Mouse (Mus musculus): ENCODE results near the gene Tap1. TPM values are rescaled to one million over a fixed set of nuclear protein-coding genes. Genes with fewer than 3 reads are reported as not detected.

Gene Tap1
- polyA plus RNA-seq, 1 experiment from 2014 or later, result 8.7 TPM

DNA sequence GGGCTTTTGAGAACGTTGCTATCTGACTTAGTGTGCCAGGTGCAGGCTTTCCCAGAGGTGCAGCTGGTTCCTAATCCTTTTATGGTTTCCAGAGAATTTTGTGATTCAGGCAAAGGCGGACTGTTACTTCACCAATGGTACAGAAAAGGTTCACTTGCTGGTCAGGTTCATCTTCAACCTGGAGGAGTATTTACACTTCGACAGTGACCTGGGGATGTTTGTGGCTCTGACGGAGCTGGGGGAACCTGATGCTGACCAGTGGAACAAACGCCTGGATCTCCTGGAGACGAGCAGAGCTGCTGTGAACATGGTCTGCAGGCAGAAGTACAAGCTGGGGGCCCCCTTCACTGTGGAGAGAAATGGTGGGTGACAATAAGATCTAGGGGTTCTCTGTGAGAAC lies 53.6 kb downstream of the Tap1 start:
- Histone ChIP-seq H3K36me3 (ENCODE audit: control insufficient read depth, insufficient read depth, low read length) (no peaks in the 10 kb centered on the region), H3K4me1 (ENCODE audit: control insufficient read depth, insufficient read depth, low read length) (no peaks in the 10 kb centered on the region), H3K4me2 (ENCODE audit: low read depth, low read length) (no peak overlapping the region), H3K4me3 (replicated peaks; ENCODE audit: low read length) (no peak overlapping the region), H3K9me3 (replicated peaks; ENCODE audit: control insufficient read depth, low read length) (peaks cover 7% of the 10 kb centered on the region; the same call in 1 of the 2 replicates), H3K9ac (ENCODE audit: low read length) (no peak overlapping the region), H3K27me3 (ENCODE audit: control insufficient read depth, insufficient read depth, low read length) (no peaks in the 10 kb centered on the region; the same call in 1 of the 2 replicates), H3K27ac (ENCODE audit: low read length) (no peak overlapping the region)
- 73% methylated on average over 6 of the region's 6 CpGs for WGBS
- ATAC-seq (ENCODE audit: insufficient read depth, low FRiP score), result no peak

DNA sequence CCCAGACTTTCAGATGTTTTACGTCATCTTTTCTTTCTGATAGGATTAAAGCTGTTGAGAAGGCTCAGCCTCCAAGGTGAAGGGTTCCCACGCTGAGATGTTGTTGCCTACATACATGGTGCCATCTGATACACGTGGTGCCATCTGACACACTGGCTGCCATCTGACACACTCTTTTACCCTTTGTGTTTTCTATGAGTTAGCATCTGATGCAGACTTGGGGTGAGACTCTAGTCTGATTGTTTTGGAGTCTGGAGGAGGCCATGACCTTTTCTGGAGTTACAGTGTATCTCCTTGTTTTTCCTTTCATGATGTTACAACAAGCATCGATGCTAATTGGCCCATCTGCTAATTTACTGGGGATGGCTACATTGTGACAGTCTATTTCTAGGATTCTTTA lies 57.3 kb downstream of the Tap1 start:
- Histone ChIP-seq H3K4me1 (ENCODE audit: control insufficient read depth, insufficient read depth, low read length) (no peaks in the 10 kb centered on the region), H3K27me3 (ENCODE audit: control insufficient read depth, insufficient read depth, low read length) (no peaks in the 10 kb centered on the region), H3K9ac (ENCODE audit: low read length) (no peak overlapping the region), H3K4me3 (replicated peaks; ENCODE audit: low read length) (no peak overlapping the region), H3K27ac (ENCODE audit: low read length) (no peak overlapping the region), H3K9me3 (replicated peaks; ENCODE audit: control insufficient read depth, low read length) (peaks cover 7% of the 10 kb centered on the region; the same call in 1 of the 2 replicates), H3K4me2 (ENCODE audit: low read depth, low read length) (no peak overlapping the region), H3K36me3 (ENCODE audit: control insufficient read depth, insufficient read depth, low read length) (no peaks in the 10 kb centered on the region)
- WGBS, result 68% methylated on average over 4 of the region's 4 CpGs
- ATAC-seq (ENCODE audit: insufficient read depth, low FRiP score), result no peak

Other genes with a start within 250 kb of the Tap1 start
- gene Pfdn6, start 247.2 kb upstream of the Tap1 start, polyA plus RNA-seq (2015; fragmentation: Nextera tagmentation; extraction: Ambion mirVana), result 133 and 147 TPM in 2 replicates
- 19.0 and 23.1 TPM in 2 replicates for gene Wdr46, start 246.9 kb upstream of the Tap1 start, polyA plus RNA-seq (2015; fragmentation: Nextera tagmentation; extraction: Ambion mirVana)
- 8.6 and 9.0 TPM in 2 replicates for gene B3galt4, start 236.1 kb upstream of the Tap1 start, polyA plus RNA-seq (2015; fragmentation: Nextera tagmentation; extraction: Ambion mirVana)
- 42.6 and 45.0 TPM in 2 replicates for gene Vps52, start 231.7 kb upstream of the Tap1 start, polyA plus RNA-seq (2015; fragmentation: Nextera tagmentation; extraction: Ambion mirVana)
- gene Rps18, start 231.6 kb upstream of the Tap1 start, polyA plus RNA-seq (2015; fragmentation: Nextera tagmentation; extraction: Ambion mirVana), result 1,606 and 1,631 TPM in 2 replicates
- gene H2-K1, start 187.2 kb upstream of the Tap1 start, polyA plus RNA-seq (2015; fragmentation: Nextera tagmentation; extraction: Ambion mirVana), result 107 and 140 TPM in 2 replicates
- gene Ring1, start 162.9 kb upstream of the Tap1 start, polyA plus RNA-seq (2015; fragmentation: Nextera tagmentation; extraction: Ambion mirVana), result 8.1 and 10.7 TPM in 2 replicates
- 38.9 and 41.3 TPM in 2 replicates for gene H2-Ke6, start 159.5 kb upstream of the Tap1 start, polyA plus RNA-seq (2015; fragmentation: Nextera tagmentation; extraction: Ambion mirVana)
- gene Slc39a7, start 155.9 kb upstream of the Tap1 start, polyA plus RNA-seq (2015; fragmentation: Nextera tagmentation; extraction: Ambion mirVana), result 194 and 195 TPM in 2 replicates
- gene Rxrb, start 155.7 kb upstream of the Tap1 start, polyA plus RNA-seq (2015; fragmentation: Nextera tagmentation; extraction: Ambion mirVana), result 36.3 and 37.7 TPM in 2 replicates
- gene Col11a2, start 148.1 kb upstream of the Tap1 start, polyA plus RNA-seq (2015; fragmentation: Nextera tagmentation; extraction: Ambion mirVana), result 0.57 and 0.61 TPM in 2 replicates
- 0.61 and 0.64 TPM in 2 replicates for gene H2-Oa, start 95.2 kb upstream of the Tap1 start, polyA plus RNA-seq (2015; fragmentation: Nextera tagmentation; extraction: Ambion mirVana)
- 10.8 and 11.6 TPM in 2 replicates for gene H2-DMa, start 68.0 kb upstream of the Tap1 start, polyA plus RNA-seq (2015; fragmentation: Nextera tagmentation; extraction: Ambion mirVana)
- gene Brd2, start 64.9 kb upstream of the Tap1 start, polyA plus RNA-seq (2015; fragmentation: Nextera tagmentation; extraction: Ambion mirVana), result 71.9 and 74.7 TPM in 2 replicates
- 0.70 and 0.82 TPM in 2 replicates for gene H2-DMb2, start 44.2 kb upstream of the Tap1 start, polyA plus RNA-seq (2015; fragmentation: Nextera tagmentation; extraction: Ambion mirVana)
- 2.0 and 2.9 TPM in 2 replicates for gene H2-DMb1, start 34.5 kb upstream of the Tap1 start, polyA plus RNA-seq (2015; fragmentation: Nextera tagmentation; extraction: Ambion mirVana)
- 7.3 and 7.7 TPM in 2 replicates for gene Psmb9, start 211 bp downstream of the Tap1 start, polyA plus RNA-seq (2015; fragmentation: Nextera tagmentation; extraction: Ambion mirVana)
- gene Psmb8, start 10.2 kb downstream of the Tap1 start, polyA plus RNA-seq (2015; fragmentation: Nextera tagmentation; extraction: Ambion mirVana), result 14.7 and 15.4 TPM in 2 replicates
- 7.1 and 8.4 TPM in 2 replicates for gene Tap2, start 16.0 kb downstream of the Tap1 start, polyA plus RNA-seq (2015; fragmentation: Nextera tagmentation; extraction: Ambion mirVana)
- gene H2-Ob, start 51.4 kb downstream of the Tap1 start, polyA plus RNA-seq (2015; fragmentation: Nextera tagmentation; extraction: Ambion mirVana), result 0.37 and 0.39 TPM in 2 replicates
- 18.1 and 19.5 TPM in 2 replicates for gene H2-Ab1, start 70.1 kb downstream of the Tap1 start, polyA plus RNA-seq (2015; fragmentation: Nextera tagmentation; extraction: Ambion mirVana)
- 5.7 and 7.9 TPM in 2 replicates for gene H2-Aa, start 100.3 kb downstream of the Tap1 start, polyA plus RNA-seq (2015; fragmentation: Nextera tagmentation; extraction: Ambion mirVana)
- gene H2-Eb1, start 118.3 kb downstream of the Tap1 start, polyA plus RNA-seq (2015; fragmentation: Nextera tagmentation; extraction: Ambion mirVana), result 4.0 and 5.9 TPM in 2 replicates
- not detected in 2 replicates for gene H2-Eb2, start 138.1 kb downstream of the Tap1 start, polyA plus RNA-seq (2015; fragmentation: Nextera tagmentation; extraction: Ambion mirVana)
- 1.3 and 1.4 TPM in 2 replicates for gene Btnl2, start 167.3 kb downstream of the Tap1 start, polyA plus RNA-seq (2015; fragmentation: Nextera tagmentation; extraction: Ambion mirVana)
- 3.5 TPM in 2 replicates for gene Btnl1, start 189.6 kb downstream of the Tap1 start, polyA plus RNA-seq (2015; fragmentation: Nextera tagmentation; extraction: Ambion mirVana)
- gene BC051142, start 211.3 kb downstream of the Tap1 start, polyA plus RNA-seq (2015; fragmentation: Nextera tagmentation; extraction: Ambion mirVana), result 1.8 TPM in 2 replicates

All from stomach, embryonic 16.5 days (tissue).